Mouse (Mus musculus): ENCODE measurements at regions not wholly inside any gene's neighbourhood (a gene's known extent, or its start where the extent isn't known, plus 50 kb on each side); places are given as distances from the start of the nearest gene placed in this dataset.

DNA sequence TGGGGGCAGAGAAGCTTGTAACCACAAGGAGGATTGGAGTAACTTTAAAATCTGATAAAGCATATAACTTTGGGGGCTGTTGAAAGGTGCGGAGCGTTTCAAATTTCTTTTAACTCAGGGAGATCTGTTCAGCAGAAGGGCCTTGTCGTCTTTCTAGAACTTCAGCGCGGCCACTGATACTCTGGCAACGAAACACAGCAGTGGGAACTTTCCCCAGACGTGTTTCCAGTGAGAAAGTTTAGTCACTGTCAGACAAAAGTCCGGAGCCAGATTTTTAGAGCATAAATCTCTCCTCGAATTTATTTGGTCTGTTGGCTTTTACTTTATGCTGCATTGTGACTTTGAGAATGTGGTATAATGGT lies 228.5 kb upstream of the Nr2f1 start:
- no peak overlapping the region for H3K4me3 ChIP-seq (replicated peaks; ENCODE audit: extremely low read depth, low read depth, low read length)
- H3K4me1 ChIP-seq (ENCODE audit: control insufficient read depth, insufficient read depth, low read length) = no peaks in the 10 kb centered on the region
- WGBS = 27% methylated on average over 9 of the region's 9 CpGs
- no peak for DNase-seq
- TF ChIP-seq POLR2A (IDR thresholded peaks at IDR 0.05; ENCODE audit: borderline replicate concordance, extremely low read depth, low read depth, low read length) = no peak
- no peak for TF ChIP-seq CTCF (IDR thresholded peaks at IDR 0.05; ENCODE audit: insufficient read depth, low read length)

DNA sequence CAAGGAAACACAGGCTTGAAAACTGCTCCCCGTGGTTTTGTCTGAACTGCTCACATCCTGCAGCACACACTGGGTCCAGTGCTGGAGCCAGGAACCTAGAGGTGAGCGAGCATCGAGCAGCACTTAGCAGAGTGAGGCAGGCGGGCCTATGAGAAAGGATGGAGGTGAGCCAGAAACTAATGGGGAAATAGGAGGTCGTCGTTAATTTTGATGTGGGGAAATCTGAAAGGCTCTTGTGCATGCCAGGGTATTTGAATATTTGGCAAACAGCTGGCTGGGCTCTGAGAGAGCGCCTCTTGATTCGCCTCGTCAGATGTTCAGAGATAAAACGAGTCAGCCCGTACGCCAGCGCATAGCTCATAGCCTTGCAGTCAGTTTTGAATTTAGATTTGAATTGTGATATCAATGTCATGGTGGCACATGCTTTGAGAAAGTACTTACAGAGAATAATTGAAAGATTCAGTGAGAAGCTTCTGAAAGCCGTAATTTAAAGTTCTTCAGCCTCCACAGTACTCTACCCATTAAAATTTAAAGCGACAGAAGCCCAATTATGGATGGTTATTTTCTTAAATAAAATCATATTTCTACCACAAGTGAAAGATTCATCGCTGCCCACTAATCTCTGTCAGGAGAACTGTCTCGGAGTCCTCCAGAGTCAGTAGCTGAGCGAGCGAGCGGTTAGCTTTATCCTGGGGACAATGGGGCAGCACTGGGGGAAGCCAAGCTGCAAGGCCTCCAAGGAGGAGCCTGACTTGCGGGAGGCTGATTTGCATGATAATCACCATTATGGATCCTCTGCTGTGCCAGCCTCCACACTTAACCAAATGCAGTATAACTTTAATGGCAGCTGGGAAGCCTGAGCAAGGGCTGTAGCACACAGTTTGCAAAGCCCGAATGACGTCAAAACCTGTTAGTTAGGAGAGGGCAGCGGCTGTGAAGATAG lies 227.9 kb upstream of the Nr2f1 start:
- Histone ChIP-seq H3K4me3 (replicated peaks; ENCODE audit: extremely low read depth, low read depth, low read length) (peak overlapping the region; percentile 29), H3K4me1 (ENCODE audit: control insufficient read depth, insufficient read depth, low read length) (no peaks in the 10 kb centered on the region)
- 25% methylated on average over 24 of the region's 24 CpGs for WGBS
- DNase-seq = no peak
- TF ChIP-seq CTCF (IDR thresholded peaks at IDR 0.05; ENCODE audit: insufficient read depth, low read length) (no peak), POLR2A (IDR thresholded peaks at IDR 0.05; ENCODE audit: borderline replicate concordance, extremely low read depth, low read depth, low read length) (no peak)

DNA sequence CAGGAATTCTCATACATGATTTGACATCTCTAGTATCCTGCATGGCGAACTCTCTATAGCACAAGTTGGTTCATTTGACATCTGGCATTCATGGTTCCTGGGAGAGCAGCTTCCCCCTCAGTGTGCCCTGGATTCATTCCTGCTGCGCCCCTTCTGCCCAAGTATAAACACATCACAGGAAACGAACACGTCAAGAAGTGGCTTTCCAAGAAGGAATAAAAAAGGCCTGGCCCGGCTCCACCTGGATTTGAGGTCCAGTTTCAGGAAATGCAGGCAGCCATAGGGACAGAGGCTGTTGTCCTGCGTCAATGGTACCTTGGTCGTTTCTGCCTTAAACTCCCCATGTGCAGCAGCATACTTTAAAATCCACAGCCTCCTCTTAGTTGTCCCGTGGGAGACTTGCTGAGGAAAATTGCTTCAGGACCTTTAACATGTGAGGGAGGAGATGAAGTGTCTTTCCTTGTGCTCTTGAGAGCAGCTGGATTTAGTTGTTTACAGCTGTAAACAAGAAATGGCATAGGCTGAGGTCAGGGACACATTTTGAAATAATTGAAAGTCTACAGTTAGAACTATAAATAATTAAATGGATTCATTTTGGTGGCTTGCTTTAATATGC lies 226.9 kb upstream of the Nr2f1 start:
- Histone ChIP-seq H3K4me3 (replicated peaks; ENCODE audit: extremely low read depth, low read depth, low read length) (no peak overlapping the region), H3K4me1 (ENCODE audit: control insufficient read depth, insufficient read depth, low read length) (no peaks in the 10 kb centered on the region)
- DNase-seq = no peak
- TF ChIP-seq POLR2A (IDR thresholded peaks at IDR 0.05; ENCODE audit: borderline replicate concordance, extremely low read depth, low read depth, low read length) (no peak), CTCF (IDR thresholded peaks at IDR 0.05; ENCODE audit: insufficient read depth, low read length) (no peak)
- WGBS = 38% methylated on average over 8 of the region's 8 CpGs

DNA sequence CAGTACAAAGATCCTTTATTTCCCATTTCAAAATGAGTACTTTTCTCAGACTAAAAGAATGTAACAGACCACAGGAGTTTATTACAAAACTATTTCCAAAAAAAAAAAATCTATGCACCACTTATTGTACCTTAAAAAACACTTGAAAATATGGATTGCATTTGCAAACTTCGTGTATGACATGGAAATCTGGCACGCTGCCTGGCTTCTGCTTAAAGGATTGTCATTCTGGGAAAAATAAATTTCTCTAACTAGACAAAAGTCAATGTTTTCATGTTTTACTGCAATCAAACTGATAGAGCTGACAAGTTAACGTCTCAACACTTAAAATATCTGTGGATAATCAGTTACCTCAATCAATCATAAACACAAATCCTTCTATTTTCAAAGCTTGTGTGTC lies 205.5 kb upstream of the Nr2f1 start:
- WGBS = 37% methylated on average over 3 of the region's 3 CpGs
- TF ChIP-seq CTCF (IDR thresholded peaks at IDR 0.05; ENCODE audit: insufficient read depth, low read length) (no peak), POLR2A (IDR thresholded peaks at IDR 0.05; ENCODE audit: borderline replicate concordance, extremely low read depth, low read depth, low read length) (no peak)
- Histone ChIP-seq H3K4me3 (replicated peaks; ENCODE audit: extremely low read depth, low read depth, low read length) (no peak overlapping the region), H3K4me1 (ENCODE audit: control insufficient read depth, insufficient read depth, low read length) (no peaks in the 10 kb centered on the region)
- DNase-seq = no peak

DNA sequence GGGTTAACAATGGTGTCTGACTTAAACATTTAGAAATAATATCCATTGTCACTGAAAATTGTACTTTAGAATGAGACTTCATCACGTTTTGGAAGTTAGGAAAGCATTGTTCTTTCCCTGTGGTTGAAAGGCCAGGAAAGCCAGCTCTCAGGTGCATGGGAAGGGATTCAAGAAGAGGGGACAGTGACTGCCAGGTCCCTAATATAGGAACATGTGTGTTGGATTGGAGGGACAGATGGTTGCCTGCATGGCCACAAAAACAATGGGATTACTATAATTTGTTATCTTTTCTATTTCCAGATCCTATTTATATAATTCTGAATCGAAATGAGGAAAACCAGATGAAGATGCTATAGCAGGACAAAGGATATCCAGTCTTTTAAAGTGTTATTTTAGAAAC lies 184.2 kb upstream of the Nr2f1 start:
- no peak for TF ChIP-seq CTCF (IDR thresholded peaks at IDR 0.05; ENCODE audit: insufficient read depth, low read length)
- no peak for TF ChIP-seq POLR2A (IDR thresholded peaks at IDR 0.05; ENCODE audit: borderline replicate concordance, extremely low read depth, low read depth, low read length)
- Histone ChIP-seq H3K4me1 (ENCODE audit: control insufficient read depth, insufficient read depth, low read length) (no peaks in the 10 kb centered on the region), H3K4me3 (replicated peaks; ENCODE audit: extremely low read depth, low read depth, low read length) (no peak overlapping the region)
- 53% methylated on average over 2 of the region's 2 CpGs for WGBS
- no peak for DNase-seq

DNA sequence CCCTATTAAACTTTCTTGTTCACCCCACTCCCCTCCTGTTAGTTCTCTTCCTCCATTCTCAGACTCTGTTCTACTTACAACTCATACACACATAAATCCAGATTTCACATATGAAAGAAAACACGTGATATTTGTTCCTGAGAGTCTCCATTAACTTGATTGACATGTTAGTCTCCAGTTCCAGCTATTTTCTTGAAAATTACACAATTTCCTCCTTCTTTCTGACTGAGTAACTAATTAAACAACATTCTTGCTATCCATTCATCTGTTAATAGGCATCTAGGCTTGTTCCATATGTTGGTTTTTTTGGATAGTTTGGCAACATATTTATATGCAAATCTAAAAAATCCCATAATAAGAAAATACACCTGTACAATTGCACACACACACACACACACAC lies 161.7 kb upstream of the Nr2f1 start:
- WGBS = 55% methylated on average over 1 of the region's 1 CpGs
- Histone ChIP-seq H3K4me3 (replicated peaks; ENCODE audit: extremely low read depth, low read depth, low read length) (no peak overlapping the region), H3K4me1 (ENCODE audit: control insufficient read depth, insufficient read depth, low read length) (no peaks in the 10 kb centered on the region)

DNA sequence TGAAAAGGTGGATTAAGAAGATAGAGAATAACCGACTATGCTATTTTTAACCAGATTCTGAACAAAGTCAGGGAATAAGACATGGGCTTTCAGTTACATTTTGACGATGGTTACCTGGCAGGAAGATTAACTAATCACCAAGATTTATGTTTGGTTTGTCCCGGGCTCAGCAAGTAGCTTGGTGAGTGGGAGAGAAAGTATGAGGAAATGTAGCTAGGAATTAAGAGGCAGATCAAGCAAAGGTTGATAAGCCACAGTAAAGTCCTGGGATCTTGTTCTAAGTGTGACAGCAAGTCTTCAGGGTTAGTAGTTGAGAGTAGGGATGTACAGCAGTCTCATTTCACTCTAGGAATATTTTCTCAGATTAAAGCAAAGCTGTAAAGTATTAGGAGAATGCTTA lies 149.3 kb upstream of the Nr2f1 start:
- no peaks in the 10 kb centered on the region for H3K4me1 ChIP-seq (ENCODE audit: control insufficient read depth, insufficient read depth, low read length)
- TF ChIP-seq POLR2A (IDR thresholded peaks at IDR 0.05; ENCODE audit: borderline replicate concordance, extremely low read depth, low read depth, low read length) = no peak
- TF ChIP-seq CTCF (IDR thresholded peaks at IDR 0.05; ENCODE audit: insufficient read depth, low read length) = no peak
- H3K4me3 ChIP-seq (replicated peaks; ENCODE audit: extremely low read depth, low read depth, low read length) = no peak overlapping the region
- DNase-seq = no peak
- 43% methylated on average over 3 of the region's 3 CpGs for WGBS

More for the DNA sequence above, 161.7 kb upstream of the Nr2f1 start:
- TF ChIP-seq CTCF (IDR thresholded peaks at IDR 0.05; ENCODE audit: insufficient read depth, low read length) (no peak), POLR2A (IDR thresholded peaks at IDR 0.05; ENCODE audit: borderline replicate concordance, extremely low read depth, low read depth, low read length) (no peak)
- DNase-seq = no peak

DNA sequence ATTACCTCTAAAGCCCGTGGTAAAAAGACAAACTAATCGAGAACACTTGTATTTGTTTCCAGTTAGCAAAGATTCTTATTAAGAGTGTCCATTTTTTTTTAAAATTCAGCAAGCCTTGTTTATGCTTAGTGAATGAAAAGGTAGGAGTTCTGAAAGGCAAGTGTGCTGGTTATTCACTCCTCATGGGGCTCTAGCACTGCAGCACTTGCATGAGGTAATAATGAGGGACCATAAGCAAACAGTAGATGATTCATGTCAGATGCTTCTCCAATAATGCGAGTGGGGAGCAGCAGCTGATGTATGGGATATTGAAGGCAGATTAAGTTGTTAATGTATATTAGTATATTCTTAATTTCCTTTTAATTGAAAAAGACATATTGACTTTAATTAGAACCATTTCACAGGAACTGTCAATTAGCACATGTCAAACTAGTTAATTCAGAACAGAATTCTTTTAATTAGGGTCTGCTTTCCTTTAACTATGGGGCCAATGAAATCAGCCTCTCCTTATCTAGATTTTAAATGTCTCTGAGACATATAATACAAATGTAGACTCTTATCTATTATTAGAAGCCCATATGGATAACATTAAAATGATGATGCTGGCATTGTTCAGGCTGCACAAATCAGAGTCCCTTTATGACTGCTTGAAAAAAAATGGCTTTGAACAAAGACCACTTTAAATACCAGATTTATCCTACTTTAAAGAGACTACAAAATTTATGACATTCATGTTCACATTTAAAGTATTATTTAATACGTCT lies 125.1 kb upstream of the Nr2f1 start:
- H3K4me1 ChIP-seq (ENCODE audit: control insufficient read depth, insufficient read depth, low read length) = no peaks in the 10 kb centered on the region
- no peak for TF ChIP-seq POLR2A (IDR thresholded peaks at IDR 0.05; ENCODE audit: borderline replicate concordance, extremely low read depth, low read depth, low read length)
- TF ChIP-seq CTCF (IDR thresholded peaks at IDR 0.05; ENCODE audit: insufficient read depth, low read length) = no peak
- no peak for DNase-seq
- H3K4me3 ChIP-seq (replicated peaks; ENCODE audit: extremely low read depth, low read depth, low read length) = no peak overlapping the region
- 74% methylated on average over 4 of the region's 4 CpGs for WGBS

DNA sequence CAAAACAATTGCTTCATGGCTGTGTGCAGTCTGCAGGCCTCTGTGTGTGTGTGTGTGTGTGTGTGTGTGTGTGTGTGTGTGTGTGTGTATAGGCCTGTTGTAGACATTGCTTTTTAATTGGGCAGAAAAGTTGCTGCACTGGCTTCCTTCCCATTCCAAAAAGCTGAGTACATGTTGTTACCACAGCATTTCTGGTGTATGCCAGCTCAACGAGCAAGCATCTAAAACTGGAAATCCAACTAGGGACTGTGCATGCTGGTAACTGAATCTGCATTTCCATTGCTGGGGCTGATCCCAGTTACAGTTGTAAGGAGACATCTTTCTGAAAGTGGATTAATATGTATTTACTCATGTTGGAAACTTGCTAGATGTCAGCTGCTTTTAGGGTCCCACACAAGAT lies 123.6 kb upstream of the Nr2f1 start:
- Histone ChIP-seq H3K4me1 (ENCODE audit: control insufficient read depth, insufficient read depth, low read length) (no peaks in the 10 kb centered on the region), H3K4me3 (replicated peaks; ENCODE audit: extremely low read depth, low read depth, low read length) (no peak overlapping the region)
- no peak for TF ChIP-seq POLR2A (IDR thresholded peaks at IDR 0.05; ENCODE audit: borderline replicate concordance, extremely low read depth, low read depth, low read length)
- TF ChIP-seq CTCF (IDR thresholded peaks at IDR 0.05; ENCODE audit: insufficient read depth, low read length) = no peak
- 68% methylated on average over 1 of the region's 1 CpGs for WGBS
- DNase-seq = no peak

All from lung, adult 2 months (tissue).